Mouse (Mus musculus): ENCODE data around the gene Taar9. TPM values are rescaled to one million over a fixed set of nuclear protein-coding genes. Genes with fewer than 3 reads are reported as not detected.
"Not testable (repeated sequence)": the region's sequence is repeated elsewhere in the genome, so short reads cannot be mapped to it uniquely, and the experiment has no call there.

The Taar9 gene
- not detected in 2 replicates for polyA plus RNA-seq (2016; fragmentation: Nextera tagmentation; extraction: Ambion mirVana)

DNA sequence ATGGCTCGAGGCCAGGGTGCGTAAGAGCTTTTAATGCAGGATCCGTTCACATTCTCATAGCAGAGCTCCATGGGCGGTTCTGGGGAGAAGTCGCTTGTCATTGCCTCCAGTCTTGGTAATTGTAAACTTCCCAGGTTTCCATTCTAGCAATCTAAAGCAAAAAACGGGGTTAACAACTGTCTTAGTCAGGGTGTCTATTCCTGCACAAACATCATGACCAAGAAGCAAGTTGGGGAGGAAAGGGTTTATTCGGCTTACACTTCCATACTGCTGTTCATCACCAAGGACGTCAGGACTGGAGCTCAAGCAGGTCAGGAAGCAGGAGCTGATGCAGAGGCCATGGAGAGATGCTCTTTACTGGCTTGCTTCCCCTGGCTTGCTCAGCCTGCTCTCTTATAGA lies at the start of gene Taar9:
Gene Taar9 (minus strand): TSS at position 101 of the 400 bp plus-strand sequence.
- WGBS = 80% methylated on average over 8 of the region's 8 CpGs
- H3K9ac ChIP-seq (replicated peaks); H3K36me3 ChIP-seq; H3K4me1 ChIP-seq (replicated peaks); H3K27me3 ChIP-seq; H3K4me3 ChIP-seq (replicated peaks); ATAC-seq (ENCODE audit: insufficient number of reproducible peaks, insufficient read depth, low FRiP score, low TSS enrichment, low read depth); H3K27ac ChIP-seq; H3K4me2 ChIP-seq; H3K9me3 ChIP-seq: not testable (repeated sequence)

GRCm38 (mm10) chr10:24158470-24159254 lies 49.3 kb upstream of the Taar9 start:
- WGBS = 95% methylated on average over 12 of the region's 12 CpGs
- Histone ChIP-seq H3K9me3 (no peaks in the 10 kb centered on the region), H3K27ac (no peak overlapping the region), H3K4me1 (replicated peaks) (no peaks in the 10 kb centered on the region), H3K9ac (replicated peaks) (no peak overlapping the region), H3K27me3 (no peaks in the 10 kb centered on the region), H3K4me3 (replicated peaks) (no peak overlapping the region), H3K36me3 (peaks cover 24% of the 10 kb centered on the region), H3K4me2 (no peak overlapping the region)
- ATAC-seq (ENCODE audit: insufficient number of reproducible peaks, insufficient read depth, low FRiP score, low TSS enrichment, low read depth) = no peak

GRCm38 (mm10) chr10:24150086-24150485 lies 40.8 kb upstream of the Taar9 start:
- H3K27me3 ChIP-seq = no peaks in the 10 kb centered on the region
- 0 out of 2 replicates have a peak, but pooled peaks cover 3% of the 10 kb centered on the region for H3K9me3 ChIP-seq
- no peaks in the 10 kb centered on the region for H3K4me1 ChIP-seq (replicated peaks)
- WGBS = 41% methylated on average over 7 of the region's 7 CpGs
- H3K4me3 ChIP-seq (replicated peaks) = peak overlapping the region; percentile 79
- ATAC-seq (ENCODE audit: insufficient number of reproducible peaks, insufficient read depth, low FRiP score, low TSS enrichment, low read depth) = no peak
- H3K4me2 ChIP-seq = peak overlapping the region; percentile 55
- no peak overlapping the region for H3K27ac ChIP-seq
- H3K36me3 ChIP-seq = no peaks in the 10 kb centered on the region
- no peak overlapping the region for H3K9ac ChIP-seq (replicated peaks)

DNA sequence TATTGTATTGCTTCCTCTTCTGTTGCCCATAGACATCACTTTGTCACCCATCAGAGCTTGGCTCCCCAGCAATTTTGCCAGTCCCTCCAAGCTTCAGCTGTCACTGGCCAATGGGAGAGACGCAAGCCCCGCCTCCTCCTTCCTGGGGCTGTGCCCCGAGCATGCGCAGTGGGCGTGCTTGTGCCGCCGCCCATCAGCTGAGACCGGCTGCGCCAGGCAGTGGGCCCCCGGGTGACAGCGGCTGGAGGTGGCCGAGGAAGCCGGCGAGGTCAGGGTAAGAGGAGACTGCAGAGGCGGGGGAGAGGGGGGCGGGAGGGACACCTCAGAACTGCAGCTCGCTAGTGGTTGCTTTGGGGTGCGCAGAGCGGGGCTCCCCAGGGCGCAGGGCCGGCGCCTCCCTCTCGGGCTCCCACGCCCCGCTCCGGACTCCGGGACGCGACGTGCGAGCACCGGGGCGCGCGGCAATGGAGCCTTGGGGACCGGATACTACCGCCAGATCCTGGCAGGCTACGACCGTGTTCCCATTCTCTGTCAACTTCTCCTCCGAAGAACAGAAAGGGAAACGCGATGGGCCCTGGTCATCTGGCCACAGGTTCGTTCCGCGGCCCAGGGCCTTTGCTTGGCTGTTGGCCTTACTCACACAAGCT lies 39.9 kb upstream of the Taar9 start, which contains the start of gene Stx7:
Gene Stx7 (plus strand): TSS at position 168 of the 647 bp plus-strand sequence.
- Histone ChIP-seq H3K4me1 (replicated peaks) (no peaks in the 10 kb centered on the region), H3K36me3 (no peaks in the 10 kb centered on the region), H3K4me2 (peak within 1 kb of the TSS; percentile 55), H3K9ac (replicated peaks) (peak within 1 kb of the TSS; percentile 74), H3K27ac (peak within 1 kb of the TSS; percentile 53; the same call in 1 of the 2 replicates), H3K27me3 (no peaks in the 10 kb centered on the region), H3K9me3 (0 out of 2 replicates have a peak, but pooled peaks cover 3% of the 10 kb centered on the region), H3K4me3 (replicated peaks) (peak within 1 kb of the TSS; percentile 79)
- WGBS = under 1% methylated on average over 44 of the region's 45 CpGs
- peak; percentile 92 for ATAC-seq (ENCODE audit: insufficient number of reproducible peaks, insufficient read depth, low FRiP score, low TSS enrichment, low read depth)

- H3K4me2 ChIP-seq = no peak overlapping the region
- no peak overlapping the region for H3K9ac ChIP-seq (replicated peaks)
- H3K27ac ChIP-seq = no peak overlapping the region
- 0 out of 2 replicates have a peak, but pooled peaks cover 3% of the 10 kb centered on the region for H3K9me3 ChIP-seq
- no peak overlapping the region for H3K4me3 ChIP-seq (replicated peaks)
- no peaks in the 10 kb centered on the region for H3K27me3 ChIP-seq
- no peaks in the 10 kb centered on the region for H3K4me1 ChIP-seq (replicated peaks)
- 87% methylated on average over 3 of the region's 3 CpGs for WGBS
- no peak for ATAC-seq (ENCODE audit: insufficient number of reproducible peaks, insufficient read depth, low FRiP score, low TSS enrichment, low read depth)
- no peaks in the 10 kb centered on the region for H3K36me3 ChIP-seq
Measured at GRCm38 (mm10) chr10:24142735-24143134, 33.4 kb upstream of the Taar9 start.

- H3K4me3 ChIP-seq (replicated peaks) = no peak overlapping the region
- no peak overlapping the region for H3K27ac ChIP-seq
- 77% methylated on average over 2 of the region's 2 CpGs for WGBS
- no peaks in the 10 kb centered on the region; the same call in 1 of the 2 replicates for H3K4me1 ChIP-seq (replicated peaks)
- no peak overlapping the region for H3K9ac ChIP-seq (replicated peaks)
- no peaks in the 10 kb centered on the region for H3K27me3 ChIP-seq
- no peaks in the 10 kb centered on the region for H3K36me3 ChIP-seq
- H3K4me2 ChIP-seq = no peak overlapping the region
- ATAC-seq (ENCODE audit: insufficient number of reproducible peaks, insufficient read depth, low FRiP score, low TSS enrichment, low read depth) = no peak
- H3K9me3 ChIP-seq = no peaks in the 10 kb centered on the region
Measured at GRCm38 (mm10) chr10:24138623-24139261, 29.4 kb upstream of the Taar9 start.

DNA sequence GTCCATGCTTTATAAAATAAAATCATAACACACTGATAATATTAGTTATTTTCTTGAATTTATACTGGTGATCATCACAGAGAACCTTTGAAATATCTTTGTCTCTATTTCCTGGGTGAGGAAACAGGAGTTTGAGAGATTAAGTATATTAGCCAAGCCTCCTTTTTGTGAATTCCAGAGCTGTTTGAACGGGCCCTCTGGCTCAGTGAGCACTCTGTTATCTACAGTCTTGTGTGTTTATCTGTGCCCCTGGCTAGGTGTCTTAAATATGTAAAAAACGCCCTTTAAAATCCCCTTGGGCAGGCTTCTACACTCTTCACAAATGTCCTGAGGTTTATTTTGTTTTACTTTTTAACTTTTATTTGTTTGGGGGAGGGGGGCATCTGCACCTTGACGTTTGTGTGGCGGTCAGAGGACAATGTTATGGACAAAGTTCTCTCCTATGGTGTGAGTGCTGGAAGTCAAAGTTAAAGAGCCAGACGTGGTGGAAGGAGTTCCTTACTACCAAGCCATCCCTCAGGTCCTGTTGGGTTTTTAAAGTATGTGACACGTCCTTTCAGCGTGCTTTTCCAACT lies 24.8 kb upstream of the Taar9 start:
- Histone ChIP-seq H3K9ac (replicated peaks) (no peak overlapping the region), H3K36me3 (no peaks in the 10 kb centered on the region), H3K9me3 (no peaks in the 10 kb centered on the region), H3K27me3 (no peaks in the 10 kb centered on the region), H3K27ac (no peak overlapping the region), H3K4me3 (replicated peaks) (no peak overlapping the region), H3K4me2 (no peak overlapping the region), H3K4me1 (replicated peaks) (peaks cover 10% of the 10 kb centered on the region)
- no peak for ATAC-seq (ENCODE audit: insufficient number of reproducible peaks, insufficient read depth, low FRiP score, low TSS enrichment, low read depth)
- WGBS = 56% methylated on average over 7 of the region's 7 CpGs

- Histone ChIP-seq H3K4me2 (no peak overlapping the region), H3K9ac (replicated peaks) (no peak overlapping the region), H3K9me3 (no peaks in the 10 kb centered on the region), H3K4me3 (replicated peaks) (no peak overlapping the region), H3K27ac (no peak overlapping the region), H3K27me3 (no peaks in the 10 kb centered on the region), H3K36me3 (no peaks in the 10 kb centered on the region), H3K4me1 (replicated peaks) (peaks cover 10% of the 10 kb centered on the region)
- no peak for ATAC-seq (ENCODE audit: insufficient number of reproducible peaks, insufficient read depth, low FRiP score, low TSS enrichment, low read depth)
- 41% methylated on average over 2 of the region's 2 CpGs for WGBS
Measured at GRCm38 (mm10) chr10:24133132-24133531, 23.8 kb upstream of the Taar9 start.

GRCm38 (mm10) chr10:24132273-24132672 lies 22.9 kb upstream of the Taar9 start:
- no peak overlapping the region for H3K9ac ChIP-seq (replicated peaks)
- H3K4me2 ChIP-seq = peak overlapping the region; percentile 48; the same call in 1 of the 2 replicates
- H3K9me3 ChIP-seq = no peaks in the 10 kb centered on the region
- ATAC-seq (ENCODE audit: insufficient number of reproducible peaks, insufficient read depth, low FRiP score, low TSS enrichment, low read depth) = no peak
- peak overlapping the region; percentile 50 for H3K27ac ChIP-seq
- no peaks in the 10 kb centered on the region for H3K36me3 ChIP-seq
- H3K4me1 ChIP-seq (replicated peaks) = peaks cover 10% of the 10 kb centered on the region
- WGBS = 16% methylated on average over 5 of the region's 5 CpGs
- H3K27me3 ChIP-seq = no peaks in the 10 kb centered on the region
- no peak overlapping the region for H3K4me3 ChIP-seq (replicated peaks)

- Histone ChIP-seq H3K9ac (replicated peaks) (no peak overlapping the region), H3K4me1 (replicated peaks) (peaks cover 10% of the 10 kb centered on the region), H3K4me2 (peak overlapping the region; percentile 48), H3K27ac (0 out of 2 replicates have a peak overlapping the region, but pooled peaks have one; percentile 50), H3K27me3 (no peaks in the 10 kb centered on the region), H3K9me3 (no peaks in the 10 kb centered on the region), H3K36me3 (no peaks in the 10 kb centered on the region), H3K4me3 (replicated peaks) (no peak overlapping the region; the same call in 1 of the 2 replicates)
- ATAC-seq (ENCODE audit: insufficient number of reproducible peaks, insufficient read depth, low FRiP score, low TSS enrichment, low read depth) = peak; percentile 73; the same call in 1 of the 2 replicates
- WGBS = 11% methylated on average over 9 of the region's 9 CpGs
Measured at GRCm38 (mm10) chr10:24131451-24132262, 22.3 kb upstream of the Taar9 start.
